Mouse (Mus musculus): Measurements from ENCODE around the gene Gpr18. TPM values are rescaled to one million over a fixed set of nuclear protein-coding genes. Genes with fewer than 3 reads are reported as not detected.

Gene Gpr18
- total and polyA plus RNA-seq, 3 experiments: 33.5 to 46.2 (median 37.0) TPM

DNA sequence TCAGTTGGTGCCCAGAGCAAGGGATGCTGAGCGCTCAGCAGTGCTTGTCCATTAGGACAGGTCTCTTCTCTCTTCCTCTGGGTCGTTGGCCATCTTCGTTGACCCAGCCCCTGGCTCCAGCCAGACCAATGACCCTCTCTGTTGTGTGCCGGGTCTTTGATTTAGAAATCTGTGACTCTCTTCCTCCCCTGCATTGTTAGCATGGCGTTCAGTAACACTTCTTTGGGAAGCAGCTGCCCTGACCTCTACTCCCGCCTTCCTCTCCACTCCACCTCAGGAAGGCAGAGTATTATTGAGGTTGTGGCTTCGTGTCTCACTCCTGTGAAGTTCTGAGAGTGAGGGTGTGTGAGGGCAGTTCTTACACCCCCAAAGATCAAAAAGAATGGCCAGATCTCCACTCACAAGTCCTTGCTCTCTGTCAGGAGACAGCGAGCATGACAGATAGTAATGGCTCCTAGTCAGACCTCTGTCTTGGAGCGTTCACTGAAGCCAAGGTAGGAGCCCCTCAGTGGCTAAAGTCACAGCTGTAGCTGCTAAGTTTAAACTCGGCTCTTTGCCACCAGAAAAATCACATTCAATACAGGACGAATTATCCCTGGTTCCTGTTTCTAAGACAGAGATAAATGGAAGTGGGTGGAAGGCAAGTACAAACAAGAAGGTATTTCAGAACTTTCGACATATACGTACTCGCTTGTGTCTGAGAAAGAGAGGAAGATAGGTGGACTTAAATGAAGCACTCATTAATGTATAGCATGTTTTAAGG lies 46.7 kb upstream of the Gpr18 start:
- H3K4me2 ChIP-seq (ENCODE audit: insufficient read depth, low read depth, poor library complexity, severe bottlenecking): 0 out of 2 replicates have a peak overlapping the region, but pooled peaks have one; percentile 12
- peaks cover 38 to 74% of the 10 kb centered on the region in 2 experiments for H3K4me1 ChIP-seq (ENCODE audit: control insufficient read depth in 1 of 2, insufficient read depth in 2 of 2)
- H3K36me3 ChIP-seq (replicated peaks in 1 of 2; ENCODE audit: control insufficient read depth in 1 of 2, insufficient read depth in 1 of 2, low read length in 1 of 2): peaks cover 0 to 20% of the 10 kb centered on the region in 2 experiments
- in situ Hi-C loops (cut with MboI; ENCODE audit: low pct_ligation_motif_present, low pct_unique_long_range_greater_than_20kb, low sequenced_read_pairs) (no loop called here), dilution Hi-C loops (cut with MboI; ENCODE audit: extremely low pct_ligation_motif_present, extremely low pct_unique_long_range_greater_than_20kb, low sequenced_read_pairs) (no loop called here)
- H3K27me3 ChIP-seq (replicated peaks): no peaks in the 10 kb centered on the region
- TF ChIP-seq NRF1 (IDR thresholded peaks at IDR 0.05; ENCODE audit: low read depth, low read length): no peak
- no peak for TF ChIP-seq SIN3A (IDR thresholded peaks at IDR 0.05; ENCODE audit: low read length)
- no peak for TF ChIP-seq PAX5 (IDR thresholded peaks at IDR 0.05; ENCODE audit: low read length)
- TF ChIP-seq RAD21 (IDR thresholded peaks at IDR 0.05; ENCODE audit: low read depth, low read length): no peak
- no peak for TF ChIP-seq RCOR1 (conservative IDR thresholded peaks at IDR 0.05; ENCODE audit: low read depth, low read length)
- no peak for TF ChIP-seq TBP (conservative IDR thresholded peaks at IDR 0.05; ENCODE audit: low read depth, low read length)
- TF ChIP-seq GABPA (IDR thresholded peaks at IDR 0.05; ENCODE audit: insufficient replicate concordance, low read depth, low read length): no peak
- no peak for TF ChIP-seq ELF1 (IDR thresholded peaks at IDR 0.05; ENCODE audit: low read depth, low read length)
- TF ChIP-seq CHD2 (IDR thresholded peaks at IDR 0.05; ENCODE audit: low read length): no peak
- no peak for DNase-seq (ENCODE audit: extremely low read depth)
- H3K27ac ChIP-seq (ENCODE audit: insufficient read depth, low read depth): peak overlapping the region; percentile 66
- H3K9ac ChIP-seq (ENCODE audit: insufficient read depth, low read depth): no peak overlapping the region
- peak overlapping the region; percentile 10 to 70 (median 31) for H3K4me3 ChIP-seq (replicated peaks in 1 of 3; ENCODE audit: low read depth in 2 of 3, low read length in 2 of 3, poor library complexity in 1 of 3)
- no peaks in the 10 kb centered on the region for H3K9me3 ChIP-seq (replicated peaks; ENCODE audit: low read length)
- peaks cover 3% of the 10 kb centered on the region for H3K79me2 ChIP-seq (replicated peaks; ENCODE audit: control insufficient read depth, extremely low read depth, insufficient read depth, poor library complexity, severe bottlenecking)

DNA sequence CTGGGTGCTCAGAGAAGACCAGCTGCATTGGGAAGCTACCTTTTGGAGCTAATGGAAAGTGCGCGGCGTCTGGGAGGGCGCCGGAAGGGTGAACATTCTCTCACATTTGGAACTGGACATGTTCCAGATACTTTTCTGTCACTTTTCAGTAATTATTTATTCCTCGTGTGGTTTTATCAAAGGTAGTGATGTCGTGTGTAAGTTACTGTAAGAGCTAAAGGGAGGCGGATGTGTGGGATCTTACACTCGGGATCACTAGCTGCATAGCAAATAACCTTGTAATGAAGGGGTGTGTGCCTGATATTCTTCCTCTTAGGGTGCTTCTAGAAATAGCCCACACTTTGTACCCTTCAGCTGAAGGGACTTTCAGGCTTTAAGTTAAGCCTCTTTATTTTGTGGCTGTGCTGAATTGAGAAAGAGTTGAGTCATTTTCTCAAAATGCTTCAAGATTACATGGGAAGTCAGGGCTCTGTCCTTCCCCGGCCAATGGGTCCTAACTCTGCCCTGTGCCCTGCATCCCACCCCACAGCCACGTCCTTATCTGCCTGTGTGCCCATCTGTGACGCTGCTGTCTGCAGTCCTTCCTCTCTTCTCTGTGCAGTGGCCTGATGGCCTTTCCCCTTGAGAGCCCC lies 46.0 kb upstream of the Gpr18 start:
- H3K4me3 ChIP-seq (replicated peaks in 1 of 3; ENCODE audit: low read depth in 2 of 3, low read length in 2 of 3, poor library complexity in 1 of 3): peak overlapping the region in 2 of 3 experiments; percentile 10 to 31
- H3K27me3 ChIP-seq (replicated peaks): no peaks in the 10 kb centered on the region
- dilution Hi-C loops (cut with MboI; ENCODE audit: extremely low pct_ligation_motif_present, extremely low pct_unique_long_range_greater_than_20kb, low sequenced_read_pairs) (no loop called here), in situ Hi-C loops (cut with MboI; ENCODE audit: low pct_ligation_motif_present, low pct_unique_long_range_greater_than_20kb, low sequenced_read_pairs) (no loop called here)
- peak; percentile 86 for TF ChIP-seq MEF2A (IDR thresholded peaks at IDR 0.05; ENCODE audit: borderline replicate concordance, low read depth, low read length)
- no peak for TF ChIP-seq POLR2AphosphoS2 (IDR thresholded peaks at IDR 0.05; ENCODE audit: low read depth, low read length)
- TF ChIP-seq ETS1 (conservative IDR thresholded peaks at IDR 0.05; ENCODE audit: low read depth, low read length): peak; percentile 40
- no peaks in the 10 kb centered on the region for H3K9me3 ChIP-seq (replicated peaks; ENCODE audit: low read length)
- peaks cover 3% of the 10 kb centered on the region; the same call in 1 of the 2 replicates for H3K79me2 ChIP-seq (replicated peaks; ENCODE audit: control insufficient read depth, extremely low read depth, insufficient read depth, poor library complexity, severe bottlenecking)
- H3K4me1 ChIP-seq (ENCODE audit: control insufficient read depth in 1 of 2, insufficient read depth in 2 of 2): peaks cover 38 to 76% of the 10 kb centered on the region in 2 experiments
- DNase-seq (ENCODE audit: extremely low read depth): no peak
- H3K36me3 ChIP-seq (replicated peaks in 1 of 2; ENCODE audit: control insufficient read depth in 1 of 2, insufficient read depth in 1 of 2, low read length in 1 of 2): peaks cover 0 to 22% of the 10 kb centered on the region in 2 experiments
- H3K4me2 ChIP-seq (ENCODE audit: insufficient read depth, low read depth, poor library complexity, severe bottlenecking): peak overlapping the region; percentile 51
- no peak overlapping the region for H3K9ac ChIP-seq (ENCODE audit: insufficient read depth, low read depth)
- H3K27ac ChIP-seq (ENCODE audit: insufficient read depth, low read depth): peak overlapping the region; percentile 66
